ENCODE assay signal across 19 mouse cellular contexts in the genomic region with DNA sequence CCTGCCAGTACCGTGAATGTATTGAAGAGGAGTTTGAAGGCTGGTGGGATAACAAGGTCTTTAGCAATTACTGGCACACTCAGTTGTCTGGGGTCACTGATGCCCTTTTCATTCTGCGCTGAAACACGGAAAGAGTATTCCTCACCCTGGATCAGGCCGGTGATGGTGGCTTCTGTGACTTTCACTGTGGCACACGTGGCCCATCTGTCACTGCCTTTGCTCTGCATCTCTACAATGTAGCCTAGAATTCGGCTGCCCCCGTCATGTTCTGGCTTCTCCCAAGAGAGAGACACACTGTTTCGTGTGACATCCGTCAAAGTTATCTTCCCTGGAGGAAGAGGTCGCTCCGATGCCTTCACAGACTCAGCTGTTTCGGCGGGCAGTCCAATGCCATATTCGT.
DNase-seq lines count a peak whose midpoint lies in the region; TF ChIP-seq lines count a peak whose summit lies in the region.
"Had no signal": no experiment of that assay in that cellular context is flagged by ENCODE, and none has a peak within 500 bp of the region (broad histone marks: within the 10 kb centered on the region; RNA-seq: fewer than 3 reads in every experiment).

No protein-coding gene starts in this region.

- H3K4me1 ChIP-seq in heart, adult 2 months (ENCODE audit: control insufficient read depth, insufficient read depth, low read length), result no peaks in the 10 kb centered on the region; the same call in 1 of the 2 replicates

- H3K27me3 ChIP-seq in heart, adult 2 months (ENCODE audit: control insufficient read depth, insufficient read depth, low read length), result no peaks in the 10 kb centered on the region
- no peaks in the 10 kb centered on the region for H3K27me3 ChIP-seq in myocyte (ENCODE audit: control insufficient read depth, insufficient read depth, insufficient read length)
- H3K27me3 ChIP-seq: CH12.LX had no signal

- H3K36me3 ChIP-seq in heart, adult 2 months (ENCODE audit: control insufficient read depth, insufficient read depth, low read length), result peaks cover 42% of the 10 kb centered on the region
- peaks cover 69% of the 10 kb centered on the region for H3K36me3 ChIP-seq in myocyte (ENCODE audit: control insufficient read depth, insufficient read depth)
- H3K36me3 ChIP-seq: G1E had no signal

- no peak overlapping the region for H3K27ac ChIP-seq in gastrocnemius, adult 2 months
- no peak overlapping the region for H3K27ac ChIP-seq in heart, adult 2 months

- H3K4me3 ChIP-seq in gastrocnemius, adult 2 months, result no peak overlapping the region
- no peak overlapping the region for H3K4me3 ChIP-seq in heart, adult 2 months
- no peak overlapping the region for H3K4me3 ChIP-seq in myocyte

- 73% methylated on average over 14 of the region's 14 CpGs for WGBS in heart, adult 2 months

- no peak for TF ChIP-seq CTCF in gastrocnemius, adult 2 months (IDR thresholded peaks at IDR 0.05)
- no peak for TF ChIP-seq CTCF in heart, adult 2 months (IDR thresholded peaks at IDR 0.05)

- intact Hi-C loops in gastrocnemius, adult 2 months (cut with DNase I), result no loop called here
- intact Hi-C loops in heart, postnatal 10 days (cut with DNase I), result no loop called here
- intact Hi-C loops in heart, adult 2 months (cut with DNase I), result no loop called here
- intact Hi-C loops in heart, postnatal 14 days (cut with DNase I), result no loop called here

- 0 out of 2 replicates have a peak, but pooled peaks have one; percentile 12 for TF ChIP-seq EP300 in heart, adult 2 months (IDR thresholded peaks at IDR 0.05; ENCODE audit: insufficient read depth, low read depth, low read length)

- no peak overlapping the region for H3K4me2 ChIP-seq in myocyte (ENCODE audit: low read depth)

- DNase-seq in gastrocnemius, adult 2 months, result peak; percentile 23
- DNase-seq in gastrocnemius, postnatal 10 days, result no peak
- DNase-seq in heart, adult 11 months, result peak; percentile 80
- no peak for DNase-seq in heart, postnatal 10 days
- DNase-seq in heart, adult 2 months, result peak in 1 of 2 experiments; percentile 19
- DNase-seq in heart, postnatal 14 days, result no peak
- no peak for DNase-seq in layer of hippocampus, adult 18-20 months (ENCODE audit: low spot score in 2 of 2)
- DNase-seq: adrenal gland, adult 2 months; adrenal gland, adult 8-10 months; adrenal gland, postnatal 10 days; adrenal gland, postnatal 14 days; adrenal gland, postnatal 25 days; adrenal gland, postnatal 36 days; B cell, adult 2 months; cerebellum, adult 11 months; cerebellum, adult 11-12 months had no signal

- H3ac ChIP-seq in myocyte (ENCODE audit: control insufficient read depth, insufficient read length), result no peak overlapping the region

- no peaks in the 10 kb centered on the region for H3K79me2 ChIP-seq in heart, adult 2 months (replicated peaks; ENCODE audit: control insufficient read depth, insufficient read depth, low read length)
- no peaks in the 10 kb centered on the region for H3K79me2 ChIP-seq in myocyte (ENCODE audit: control insufficient read depth, insufficient read depth)

- peak; percentile 12; the same call in 1 of the 2 replicates for TF ChIP-seq POLR2A in heart, adult 2 months (IDR thresholded peaks at IDR 0.05; ENCODE audit: insufficient read depth, low read depth, low read length)
- TF ChIP-seq POLR2A in myocyte (IDR thresholded peaks at IDR 0.05; ENCODE audit: insufficient read length, low read depth), result peak; percentile 12

- no peak overlapping the region for H3K9ac ChIP-seq in heart, adult 2 months (ENCODE audit: low read depth, low read length)

TF ChIP-seq in myocyte, 11 proteins besides CTCF, POLR2A, EP300 and RAD21:
- TF ChIP-seq SRF (IDR thresholded peaks at IDR 0.05; ENCODE audit: control insufficient read depth, insufficient read length, low read depth), result no peak
- TF ChIP-seq REST (IDR thresholded peaks at IDR 0.05; ENCODE audit: insufficient read depth, insufficient read length), result no peak
- peak; percentile 71 for TF ChIP-seq POLR2AphosphoS2 (IDR thresholded peaks at IDR 0.05; ENCODE audit: insufficient read length, low read depth)

Comparison
In these comparisons a context has a peak if more than half of its experiments do, and no peak if none do; other contexts are left out.
1. DNase-seq: peak in gastrocnemius, adult 2 months (single experiment) and heart, adult 11 months (single experiment); none in gastrocnemius, postnatal 10 days (single experiment), heart, postnatal 10 days (0 of 2), heart, postnatal 14 days (0 of 2) and layer of hippocampus, adult 18-20 months (0 of 2).